Mouse (Mus musculus) G1E (cell line): ENCODE results near the gene Mamdc4. TPM values are rescaled to one million over a fixed set of nuclear protein-coding genes. Genes with fewer than 3 reads are reported as not detected.

ENCODE experiments used
- ATAC-seq: 2 replicates; pipeline ENCODE4 v1.8.0; 2016; ENCODE audit warnings: mild to moderate bottlenecking; ENCODE audit not compliant: insufficient number of reproducible peaks, poor library complexity, low FRiP score, severe bottlenecking; ENCODE audit errors: extremely low read depth
- DNase-seq: peaks from one replicate; pipeline ENCODE4 v3.0.0; 2012; ENCODE audit warnings: low spot score
- H3K27me3 ChIP-seq: 2 replicates; pipeline ENCODE4 v1.6.1; 2012; ENCODE audit warnings: mild to moderate bottlenecking, low read length, inconsistent platforms; ENCODE audit not compliant: insufficient read depth
- H3K36me3 ChIP-seq: replicated peaks from 2 replicates; pipeline ENCODE3; 2012; ENCODE audit warnings: mild to moderate bottlenecking, inconsistent platforms
- H3K4me1 ChIP-seq: 2 replicates; pipeline ENCODE4 v1.6.1; 2012; ENCODE audit warnings: low read depth, low read length, inconsistent platforms, mixed read lengths; ENCODE audit not compliant: insufficient read depth
- H3K4me3 ChIP-seq: 2 replicates; pipeline ENCODE4 v1.5.1; 2012; ENCODE audit warnings: low read depth, mild to moderate bottlenecking, inconsistent platforms, low read length, moderate library complexity, mixed read lengths
- H3K9me3 ChIP-seq: replicated peaks from 2 replicates; pipeline ENCODE4 v1.6.1; 2012; ENCODE audit warnings: inconsistent platforms
- CTCF ChIP-seq: IDR thresholded peaks from 2 replicates; pipeline ENCODE4 v1.5.1; 2012; ENCODE audit warnings: low read depth, low read length, inconsistent platforms, mixed read lengths
- GATA1 ChIP-seq: IDR thresholded peaks from 2 replicates; pipeline ENCODE4 v1.6.1; 2012; ENCODE audit warnings: borderline replicate concordance, low read length, inconsistent platforms, mixed read lengths
- GATA2 ChIP-seq: IDR thresholded peaks from 2 replicates; pipeline ENCODE4 v1.6.1; 2012; ENCODE audit warnings: low read depth, low read length, inconsistent platforms, borderline replicate concordance
- POLR2AphosphoS5 ChIP-seq: IDR thresholded peaks from 2 replicates; pipeline ENCODE4 v1.6.1; 2012; ENCODE audit warnings: low read depth, low read length, inconsistent platforms; ENCODE audit not compliant: insufficient replicate concordance
- TAL1 ChIP-seq: conservative IDR thresholded peaks from 2 replicates; pipeline ENCODE4 v1.6.1; 2012; ENCODE audit warnings: low read depth, low read length, inconsistent platforms, mixed read lengths
- polyA plus RNA-seq: library from polyadenylated mRNA; stranded (reverse); fragments of >175 nt; gene quantifications from 2 replicates; pipeline ENCODE4 v1.2.3, GENCODE M21; 2012
- total RNA-seq, 2 experiments: library from RNA; stranded (forward) in 1 of 2; stranded (reverse) in 1 of 2; fragments of 200-1000 nt in 1 of 2; fragments of >200 nt in 1 of 2; fragmentation: Nextera tagmentation in 1 of 2; gene quantifications; 2 replicates each; pipeline ENCODE4 v1.2.3; 2014 to 2017

Mamdc4 gene
- total and polyA plus RNA-seq, 3 experiments: 1.4 to 4.3 (median 1.9) TPM

DNA sequence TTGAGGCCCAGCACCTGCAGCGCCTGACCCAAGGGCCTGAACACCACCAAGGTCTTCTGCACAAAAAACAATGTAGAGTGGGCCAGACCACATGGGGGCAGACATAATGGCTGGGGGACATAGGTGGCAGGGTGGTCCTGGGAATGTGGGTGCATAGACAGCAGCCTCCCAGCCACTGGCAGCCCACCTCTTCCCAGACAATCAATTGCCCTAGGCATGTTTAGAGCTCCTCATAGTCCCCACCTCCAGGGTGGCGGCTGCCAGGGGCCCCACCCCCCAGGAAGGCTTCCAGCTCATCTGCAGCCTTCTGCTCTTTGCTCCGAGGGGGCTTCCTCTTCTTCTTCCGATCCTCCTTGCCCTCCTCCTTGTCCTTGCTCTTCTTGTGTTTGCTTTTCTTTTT is 8.9 kb upstream of the Mamdc4 start:
- TF ChIP-seq TAL1: no peak
- no peak for TF ChIP-seq CTCF
- no peak for TF ChIP-seq GATA2
- no peak for TF ChIP-seq POLR2AphosphoS5
- no peak for TF ChIP-seq GATA1
- peaks cover 21% of the 10 kb centered on the region for H3K9me3 ChIP-seq
- DNase-seq (no peak), ATAC-seq (no peak)
- peaks cover 68% of the 10 kb centered on the region for H3K36me3 ChIP-seq
- peaks cover 30% of the 10 kb centered on the region for H3K4me1 ChIP-seq
- H3K27me3 ChIP-seq: peaks cover 4% of the 10 kb centered on the region; the same call in 1 of the 2 replicates
- H3K4me3 ChIP-seq: no peak overlapping the region

DNA sequence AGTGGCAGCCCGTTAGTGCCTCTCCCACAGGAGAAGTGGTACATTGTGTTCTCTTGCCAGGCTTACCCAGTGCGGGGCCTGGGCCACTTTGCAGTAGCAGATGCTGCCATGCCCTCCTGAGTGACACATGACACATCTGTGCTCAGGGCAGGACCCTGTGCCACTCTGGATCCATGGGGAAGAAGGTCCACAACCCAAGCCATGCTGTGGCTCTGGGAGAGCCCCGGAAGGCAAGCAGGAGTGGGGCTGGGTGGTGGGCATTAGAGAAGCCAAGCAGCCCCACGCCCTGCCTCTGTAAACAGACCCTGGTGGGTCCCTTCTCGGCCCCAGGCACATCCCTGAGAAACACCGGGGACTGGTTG is 8.5 kb upstream of the Mamdc4 start:
- Histone ChIP-seq H3K36me3 (peaks cover 63% of the 10 kb centered on the region), H3K4me1 (peaks cover 28% of the 10 kb centered on the region)
- no peak for TF ChIP-seq GATA1
- TF ChIP-seq POLR2AphosphoS5: no peak
- TF ChIP-seq CTCF: no peak
- no peak for TF ChIP-seq GATA2
- TF ChIP-seq TAL1: no peak

DNA sequence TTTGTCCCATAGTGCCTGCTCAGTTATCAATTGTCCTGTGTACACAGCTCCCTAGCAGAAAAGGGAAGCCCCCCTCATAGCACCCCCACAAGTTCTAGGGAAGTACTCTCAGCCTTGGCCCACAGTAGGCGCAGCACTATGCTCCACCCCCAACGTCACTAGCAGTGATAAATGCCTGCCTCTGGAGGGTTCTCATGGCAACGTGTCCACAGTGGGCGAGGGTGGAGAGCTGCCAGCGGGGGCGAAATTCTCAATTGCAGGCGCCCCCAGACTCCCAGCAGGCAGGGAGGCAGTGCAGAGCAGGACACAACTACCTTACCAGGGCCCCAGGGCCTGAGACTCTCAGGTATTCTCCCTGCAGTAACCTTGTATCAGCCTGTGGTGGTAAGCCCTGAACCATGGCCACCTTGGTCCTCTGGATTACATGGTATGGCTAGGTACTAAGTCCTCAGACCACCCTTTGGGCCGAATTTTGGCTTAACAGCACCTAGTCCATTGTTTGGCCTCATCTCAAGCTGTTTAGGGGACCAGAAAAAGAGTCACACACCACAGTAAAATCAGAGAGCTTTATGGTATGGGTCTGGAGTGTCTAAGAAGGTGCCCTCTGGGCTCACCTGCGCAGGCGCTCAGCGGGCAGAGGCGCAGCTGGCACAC is 7.9 kb upstream of the Mamdc4 start:
- Histone ChIP-seq H3K4me3 (no peak overlapping the region), H3K4me1 (peaks cover 28% of the 10 kb centered on the region), H3K36me3 (peaks cover 58% of the 10 kb centered on the region), H3K9me3 (peaks cover 31% of the 10 kb centered on the region), H3K27me3 (peaks cover 4% of the 10 kb centered on the region; the same call in 1 of the 2 replicates)
- no peak for DNase-seq
- ATAC-seq: no peak
- TF ChIP-seq GATA1 (no peak), CTCF (no peak), POLR2AphosphoS5 (no peak), GATA2 (no peak), TAL1 (no peak)

More for the DNA sequence above, 8.5 kb upstream of the Mamdc4 start:
- ATAC-seq: no peak
- Histone ChIP-seq H3K27me3 (peaks cover 4% of the 10 kb centered on the region; the same call in 1 of the 2 replicates), H3K4me3 (no peak overlapping the region), H3K9me3 (peaks cover 26% of the 10 kb centered on the region)
- DNase-seq: no peak

DNA sequence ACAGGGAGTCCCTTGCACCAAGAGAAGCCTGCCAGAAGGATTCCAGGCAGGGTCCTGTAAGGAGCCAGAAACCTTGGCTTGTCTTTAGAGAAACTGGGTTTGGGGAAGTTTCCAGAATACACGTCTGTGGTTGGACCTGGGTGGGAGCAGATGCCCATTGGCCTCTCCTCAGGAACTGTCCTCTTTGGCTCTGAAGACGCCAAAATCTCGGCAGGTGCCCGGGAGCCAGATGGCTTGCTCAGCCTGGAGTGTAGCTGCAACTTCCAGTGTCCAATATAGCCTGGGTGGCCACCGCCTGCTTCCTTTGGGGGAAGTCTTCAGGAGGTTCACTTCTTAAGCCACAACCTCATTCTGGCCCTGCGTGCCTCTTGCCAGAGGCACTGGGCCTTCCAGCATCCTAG is 7.3 kb upstream of the Mamdc4 start:
- Histone ChIP-seq H3K27me3 (peaks cover 4% of the 10 kb centered on the region; the same call in 1 of the 2 replicates), H3K4me1 (peaks cover 28% of the 10 kb centered on the region), H3K4me3 (no peak overlapping the region), H3K36me3 (peaks cover 51% of the 10 kb centered on the region), H3K9me3 (peaks cover 38% of the 10 kb centered on the region)
- ATAC-seq (no peak; the same call in 1 of the 2 replicates), DNase-seq (no peak)
- no peak for TF ChIP-seq GATA2
- TF ChIP-seq GATA1: no peak

DNA sequence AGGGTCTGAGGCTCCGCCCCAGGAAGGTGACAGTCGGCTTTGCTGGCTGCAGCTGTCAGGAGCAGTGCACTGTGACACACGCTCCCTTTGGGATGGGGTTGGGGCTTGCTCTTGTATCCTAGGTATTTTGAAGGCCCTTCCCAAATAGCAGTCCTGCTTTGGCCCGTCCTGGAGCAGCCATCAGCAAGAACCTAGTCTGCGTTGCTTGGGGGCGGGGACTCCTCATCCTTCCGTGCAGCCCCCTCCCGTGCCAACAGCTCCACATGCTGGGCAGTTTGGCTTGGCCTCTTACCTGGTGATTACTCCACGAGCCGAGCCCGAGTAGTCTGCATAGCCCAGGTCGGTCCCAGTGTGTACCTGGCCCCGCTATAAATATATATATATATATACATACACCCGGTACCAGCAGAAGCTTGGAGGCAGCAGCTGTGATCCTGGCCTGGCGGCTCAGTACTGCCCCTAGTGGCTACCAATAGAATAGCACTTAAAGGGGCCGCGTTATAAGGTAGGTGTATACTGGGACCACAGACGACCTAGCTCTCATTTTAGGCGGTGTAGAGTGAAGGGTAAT is 6.7 kb upstream of the Mamdc4 start, which contains the start of gene Ajm1:
Ajm1 (minus strand) TSS at position 464 of the 571 bp plus-strand sequence.
- DNase-seq (peak; percentile 75), ATAC-seq (no peak)
- peaks cover 46% of the 10 kb centered on the region for H3K36me3 ChIP-seq
- H3K27me3 ChIP-seq: peaks cover 4% of the 10 kb centered on the region; the same call in 1 of the 2 replicates
- 0 out of 2 replicates have a peak within 1 kb of the TSS, but pooled peaks have one; percentile 18 for H3K4me3 ChIP-seq
- H3K9me3 ChIP-seq: peaks cover 43% of the 10 kb centered on the region
- TF ChIP-seq CTCF (peak; percentile 79), POLR2AphosphoS5 (no peak)
- peaks cover 28% of the 10 kb centered on the region for H3K4me1 ChIP-seq

DNA sequence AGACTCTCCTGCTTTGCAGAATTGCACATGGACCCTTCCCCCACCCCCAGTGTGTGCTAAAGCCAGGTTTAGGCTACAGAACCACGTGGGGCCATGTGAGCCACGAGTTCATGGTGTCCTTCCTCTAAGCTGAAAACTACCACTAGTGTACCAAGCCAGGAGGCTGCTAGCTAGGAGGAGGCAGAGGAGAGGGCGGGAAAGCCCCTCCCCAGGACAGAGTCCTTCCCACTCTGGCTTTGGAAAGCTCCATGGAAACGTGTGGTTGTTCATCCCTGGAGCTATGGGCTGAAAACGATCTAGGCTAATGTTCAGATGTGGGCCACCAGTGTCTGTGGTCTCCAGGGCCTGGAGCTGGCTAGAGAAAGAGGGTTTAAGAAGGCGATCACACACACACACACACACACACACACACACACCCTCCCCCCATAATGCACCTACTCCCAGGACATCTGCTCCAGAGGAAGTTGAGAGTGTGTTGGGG is 6.0 kb upstream of the Mamdc4 start:
- Histone ChIP-seq H3K9me3 (peaks cover 50% of the 10 kb centered on the region), H3K36me3 (peaks cover 39% of the 10 kb centered on the region), H3K4me1 (peaks cover 30% of the 10 kb centered on the region), H3K27me3 (peaks cover 4% of the 10 kb centered on the region; the same call in 1 of the 2 replicates), H3K4me3 (no peak overlapping the region)
- ATAC-seq (no peak), DNase-seq (no peak)
- TF ChIP-seq GATA2 (no peak), GATA1 (no peak), TAL1 (no peak), CTCF (no peak), POLR2AphosphoS5 (no peak)
